Mouse (Mus musculus) CH12.LX (cell line): ENCODE results near the gene Nav3.

Source experiments
- CTCF ChIP-seq, 2 experiments: IDR thresholded peaks in 1 of 2; conservative IDR thresholded peaks in 1 of 2; 2 replicates each; pipeline ENCODE4 v1.5.1; 2011 to 2012; ENCODE audit warnings: low read depth in 2 of 2, low read length in 2 of 2, improper control_type of control experiment in 1 of 2, inconsistent platforms in 1 of 2, mild to moderate bottlenecking in 1 of 2, moderate library complexity in 1 of 2
- ETS1 ChIP-seq: conservative IDR thresholded peaks from 2 replicates; pipeline ENCODE4 v1.6.1; 2012; ENCODE audit warnings: low read depth, mild to moderate bottlenecking, inconsistent platforms, low read length, improper control_type of control experiment, moderate library complexity
- KAT2A ChIP-seq: IDR thresholded peaks from 2 replicates; pipeline ENCODE4 v1.6.1; 2012; ENCODE audit warnings: low read length, improper control_type of control experiment, inconsistent platforms; ENCODE audit not compliant: insufficient replicate concordance
- MXI1 ChIP-seq: IDR thresholded peaks from 2 replicates; pipeline ENCODE4 v1.6.1; 2011; ENCODE audit warnings: mild to moderate bottlenecking, low read depth, low read length, improper control_type of control experiment
- UBTF ChIP-seq: IDR thresholded peaks from 2 replicates; pipeline ENCODE4 v1.6.1; 2012; ENCODE audit warnings: low read depth, mild to moderate bottlenecking, inconsistent platforms, low read length, improper control_type of control experiment, moderate library complexity

GRCm38 (mm10) chr10:109928547-109929318, 527.3 kb downstream of the Nav3 start:
- TF ChIP-seq KAT2A (no peak), UBTF (no peak), ETS1 (no peak), MXI1 (no peak), CTCF (conservative IDR thresholded peaks at IDR 0.05 in 1 of 2, IDR thresholded peaks at IDR 0.05 in 1 of 2; ENCODE audit: low read depth in 2 of 2, low read length in 2 of 2) (no peak)
